Mouse (Mus musculus) bone marrow macrophage, adult 2 months (primary cell): ENCODE results near the gene Zfp280d.

ENCODE experiments used
- CTCF ChIP-seq: IDR thresholded peaks from 2 replicates; pipeline ENCODE4 v1.5.1; 2012; ENCODE audit warnings: low read depth, mild to moderate bottlenecking, low read length, moderate library complexity
- POLR2A ChIP-seq: IDR thresholded peaks from 2 replicates; pipeline ENCODE4 v1.6.1; 2012; ENCODE audit warnings: mild to moderate bottlenecking, low read depth, low read length, borderline replicate concordance

DNA sequence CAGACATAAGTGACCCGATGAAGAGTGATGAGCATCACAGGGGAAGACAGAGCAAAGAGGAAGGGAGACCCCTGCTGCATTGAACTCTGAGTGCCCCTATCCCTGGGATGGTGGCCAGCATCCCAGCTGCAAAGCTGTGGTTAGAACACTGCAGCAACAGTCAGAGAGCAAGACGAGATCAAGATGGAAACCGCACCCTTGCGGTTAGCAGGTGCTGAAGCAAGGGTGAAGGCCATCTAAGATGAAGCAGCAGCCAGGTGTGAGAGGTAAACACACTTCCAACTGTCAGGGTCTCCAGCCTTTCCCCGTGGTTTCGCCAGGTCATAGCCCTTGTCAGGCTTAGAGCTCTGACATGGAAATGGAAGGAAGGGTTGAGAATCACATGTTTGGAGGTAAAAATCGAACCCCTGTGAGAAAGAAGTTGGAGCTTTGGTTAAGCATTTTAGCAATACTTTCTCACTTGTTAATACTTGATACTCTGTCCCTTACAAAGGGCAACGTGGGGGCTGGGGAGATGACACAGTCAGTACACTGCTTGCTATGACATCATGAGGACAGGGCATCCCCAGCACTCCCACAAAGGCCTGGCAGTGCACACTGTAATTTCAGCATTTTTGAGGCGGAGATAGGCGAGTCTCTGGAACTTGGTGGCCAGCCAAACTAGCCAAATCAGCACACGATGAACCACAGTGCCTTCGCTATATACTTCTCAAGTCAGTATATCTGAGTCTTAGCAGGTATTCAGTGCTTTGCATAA, 115.8 kb downstream of the Zfp280d start:
- TF ChIP-seq POLR2A (no peak), CTCF (no peak)
